Comparison of ENCODE assay signal across 8 mouse cellular contexts in genomic region chr2:160366111-160366979, GRCm38 (mm10). TPM values are rescaled to one million over a fixed set of nuclear protein-coding genes. Genes with fewer than 3 reads are reported as not detected.
DNase-seq lines count a peak whose midpoint lies in the region; ATAC-seq and TF ChIP-seq lines count a peak whose summit lies in the region.

No protein-coding gene starts in this region.

- H3K4me2 ChIP-seq in CH12.LX (ENCODE audit: insufficient read depth, low read depth, poor library complexity, severe bottlenecking), result peak overlapping the region; percentile 90
- peak overlapping the region; percentile 97 for H3K4me2 ChIP-seq in forebrain, embryonic 11.5 days (ENCODE audit: low read depth, low read length, severe bottlenecking)
- peak overlapping the region; percentile 97 for H3K4me2 ChIP-seq in limb, embryonic 11.5 days (ENCODE audit: low read depth, severe bottlenecking)
- H3K4me2 ChIP-seq in neural tube, embryonic 14.5 days (ENCODE audit: low read depth, low read length), result peak overlapping the region; percentile 95

- peaks cover 62% of the 10 kb centered on the region for H3K27me3 ChIP-seq in CH12.LX (replicated peaks)
- peaks cover 73% of the 10 kb centered on the region for H3K27me3 ChIP-seq in forebrain, embryonic 11.5 days (ENCODE audit: control insufficient read depth, insufficient read depth, low read length)
- H3K27me3 ChIP-seq in limb, embryonic 11.5 days (ENCODE audit: control insufficient read depth, insufficient read depth, low read length), result peaks cover 70% of the 10 kb centered on the region
- H3K27me3 ChIP-seq in neural tube, embryonic 14.5 days (ENCODE audit: control insufficient read depth, insufficient read depth, low read length), result peaks cover 64% of the 10 kb centered on the region

- dilution Hi-C loops in CH12.LX (cut with MboI; ENCODE audit: extremely low pct_ligation_motif_present, extremely low pct_unique_long_range_greater_than_20kb, low sequenced_read_pairs), result no loop called here

- no peak for TF ChIP-seq EP300 in CH12.LX (IDR thresholded peaks at IDR 0.05; ENCODE audit: low read length)

- H3K27ac ChIP-seq in CH12.LX (ENCODE audit: insufficient read depth, low read depth), result no peak overlapping the region
- H3K27ac ChIP-seq in forebrain, embryonic 11.5 days (ENCODE audit: low read depth, low read length), result peak overlapping the region; percentile 55
- H3K27ac ChIP-seq in limb, embryonic 11.5 days (replicated peaks; ENCODE audit: low read depth, low read length), result 0 out of 2 replicates have a peak overlapping the region, but pooled peaks have one; percentile 14
- H3K27ac ChIP-seq in neural tube, embryonic 14.5 days (ENCODE audit: low read depth, low read length), result peak overlapping the region; percentile 18

- peaks cover 10% of the 10 kb centered on the region for H3K9me3 ChIP-seq in CH12.LX (replicated peaks; ENCODE audit: low read length)
- no peaks in the 10 kb centered on the region for H3K9me3 ChIP-seq in forebrain, embryonic 11.5 days (ENCODE audit: control insufficient read depth, low read length)
- no peaks in the 10 kb centered on the region for H3K9me3 ChIP-seq in limb, embryonic 11.5 days (ENCODE audit: control insufficient read depth, low read length)
- H3K9me3 ChIP-seq in neural tube, embryonic 14.5 days (ENCODE audit: control insufficient read depth, low read length), result no peaks in the 10 kb centered on the region

- TF ChIP-seq RAD21 in CH12.LX (IDR thresholded peaks at IDR 0.05; ENCODE audit: low read depth, low read length), result no peak

- peak; percentile 63 for DNase-seq in embryo, embryonic 10.5 days (ENCODE audit: low spot score)
- DNase-seq in embryo, embryonic 9.5 days (ENCODE audit: extremely low spot score), result no peak
- DNase-seq in CH12.LX (ENCODE audit: extremely low read depth), result no peak
- peak; percentile 80 for DNase-seq in forebrain, embryonic 11.5 days (ENCODE audit: low spot score)
- peak; percentile 71 for DNase-seq in limb, embryonic 11.5 days (ENCODE audit: low spot score)
- no peak for DNase-seq in right cerebral cortex, postnatal 10 days (ENCODE audit: low spot score in 2 of 2)
- no peak for DNase-seq in B cell, adult 2 months

- ATAC-seq in forebrain, embryonic 11.5 days (replicated peaks; ENCODE audit: low FRiP score), result no peak; the same call in none of the 2 replicates
- peak; percentile 15 for ATAC-seq in limb, embryonic 11.5 days (ENCODE audit: insufficient number of reproducible peaks, low FRiP score, low TSS enrichment, low read depth)
- ATAC-seq in neural tube, embryonic 14.5 days (ENCODE audit: low read depth), result peak; percentile 12

- 1% methylated on average over 91 of the region's 95 CpGs for WGBS in forebrain, embryonic 11.5 days
- 1% methylated on average over 94 of the region's 95 CpGs for WGBS in limb, embryonic 11.5 days
- under 1% methylated on average over 87 of the region's 95 CpGs for WGBS in neural tube, embryonic 14.5 days

- in situ Hi-C loops in CH12.LX (cut with MboI; ENCODE audit: low pct_ligation_motif_present, low pct_unique_long_range_greater_than_20kb, low sequenced_read_pairs), result loop anchor here (25.0 kb wide), 1 partner anchor 304 kb away; no protein-coding TSS in a partner anchor

- H3K4me1 ChIP-seq in CH12.LX (ENCODE audit: control insufficient read depth in 1 of 2, insufficient read depth in 2 of 2), result peaks cover 0 to 3% of the 10 kb centered on the region in 2 experiments; a peak in 1 of 4 replicates
- H3K4me1 ChIP-seq in forebrain, embryonic 11.5 days (replicated peaks; ENCODE audit: control insufficient read depth, insufficient read depth, low read length), result peaks cover 14% of the 10 kb centered on the region
- H3K4me1 ChIP-seq in limb, embryonic 11.5 days (ENCODE audit: control insufficient read depth, insufficient read depth, low read length), result peaks cover 14% of the 10 kb centered on the region
- peaks cover 15% of the 10 kb centered on the region; the same call in 1 of the 2 replicates for H3K4me1 ChIP-seq in neural tube, embryonic 14.5 days (ENCODE audit: control insufficient read depth, insufficient read depth, low read length)

- H3K36me3 ChIP-seq in CH12.LX (replicated peaks in 1 of 2; ENCODE audit: control insufficient read depth in 1 of 2, insufficient read depth in 1 of 2, low read length in 1 of 2), result no peaks in the 10 kb centered on the region
- H3K36me3 ChIP-seq in forebrain, embryonic 11.5 days (ENCODE audit: control insufficient read depth, insufficient read depth, low read length), result no peaks in the 10 kb centered on the region
- H3K36me3 ChIP-seq in limb, embryonic 11.5 days (ENCODE audit: control insufficient read depth, insufficient read depth, low read length), result no peaks in the 10 kb centered on the region
- H3K36me3 ChIP-seq in neural tube, embryonic 14.5 days (ENCODE audit: control insufficient read depth, insufficient read depth, low read length), result no peaks in the 10 kb centered on the region

- H3K79me2 ChIP-seq in CH12.LX (replicated peaks; ENCODE audit: control insufficient read depth, extremely low read depth, insufficient read depth, poor library complexity, severe bottlenecking), result no peaks in the 10 kb centered on the region

- no peak overlapping the region for H3K9ac ChIP-seq in CH12.LX (ENCODE audit: insufficient read depth, low read depth)
- peak overlapping the region; percentile 77 for H3K9ac ChIP-seq in forebrain, embryonic 11.5 days (ENCODE audit: low read length)
- H3K9ac ChIP-seq in limb, embryonic 11.5 days (ENCODE audit: low read length), result peak overlapping the region; percentile 72
- H3K9ac ChIP-seq in neural tube, embryonic 14.5 days (replicated peaks; ENCODE audit: low read depth, low read length), result peak overlapping the region; percentile 58

- TF ChIP-seq CTCF in CH12.LX (conservative IDR thresholded peaks at IDR 0.05 in 1 of 2, IDR thresholded peaks at IDR 0.05 in 1 of 2; ENCODE audit: low read depth in 2 of 2, low read length in 2 of 2), result no peak

- no peak for TF ChIP-seq POLR2A in CH12.LX (IDR thresholded peaks at IDR 0.05; ENCODE audit: low read depth, low read length)

- H3K4me3 ChIP-seq in CH12.LX (replicated peaks in 1 of 3; ENCODE audit: low read depth in 2 of 3, low read length in 2 of 3, poor library complexity in 1 of 3), result peak overlapping the region in 1 of 3 experiments; percentile 51
- H3K4me3 ChIP-seq in forebrain, embryonic 11.5 days (ENCODE audit: low read depth, low read length), result peak overlapping the region; percentile 54
- H3K4me3 ChIP-seq in limb, embryonic 11.5 days (ENCODE audit: low read depth, low read length), result peak overlapping the region; percentile 43
- H3K4me3 ChIP-seq in neural tube, embryonic 14.5 days (ENCODE audit: low read depth, low read length), result peak overlapping the region; percentile 41

TF ChIP-seq in CH12.LX, 34 proteins besides CTCF, POLR2A, EP300 and RAD21:
- no peak for TF ChIP-seq ELF1 (IDR thresholded peaks at IDR 0.05; ENCODE audit: low read depth, low read length)
- TF ChIP-seq MEF2A (IDR thresholded peaks at IDR 0.05; ENCODE audit: borderline replicate concordance, low read depth, low read length), result no peak
- no peak for TF ChIP-seq MAX (IDR thresholded peaks at IDR 0.05; ENCODE audit: low read length)
- no peak for TF ChIP-seq ETS1 (conservative IDR thresholded peaks at IDR 0.05; ENCODE audit: low read depth, low read length)
- no peak for TF ChIP-seq ZC3H11A (IDR thresholded peaks at IDR 0.05; ENCODE audit: low read depth, low read length)
- TF ChIP-seq POLR2AphosphoS2 (IDR thresholded peaks at IDR 0.05; ENCODE audit: low read depth, low read length), result no peak
- TF ChIP-seq USF1 (IDR thresholded peaks at IDR 0.05; ENCODE audit: low read depth, low read length), result no peak
- TF ChIP-seq NELFE (IDR thresholded peaks at IDR 0.05; ENCODE audit: low read depth, low read length), result no peak
- no peak for TF ChIP-seq ZNF384 (IDR thresholded peaks at IDR 0.05; ENCODE audit: low read depth, low read length)
- no peak for TF ChIP-seq ZKSCAN1 (IDR thresholded peaks at IDR 0.05; ENCODE audit: borderline replicate concordance, low read depth, low read length)
- no peak for TF ChIP-seq MXI1 (IDR thresholded peaks at IDR 0.05; ENCODE audit: low read depth, low read length)
- TF ChIP-seq SMC3 (IDR thresholded peaks at IDR 0.05; ENCODE audit: low read depth, low read length), result no peak
- no peak for TF ChIP-seq JUN (IDR thresholded peaks at IDR 0.05; ENCODE audit: insufficient read depth, low read depth, low read length)
- no peak for TF ChIP-seq IRF4 (IDR thresholded peaks at IDR 0.05; ENCODE audit: low read depth, low read length)

RNA-seq across cellular contexts. Expression of gene Mafb, which starts 0.5 kb away (rescaled TPM):
- 0.04 TPM in 1 of 2 replicates, not detected in the other for total RNA-seq in CH12.LX (2012; rRNA removed)
- total RNA-seq in CH12.LX (2014; rRNA removed), result 0.08 and 0.17 TPM in 2 replicates
- 0.33 and 0.47 TPM in 2 replicates for polyA plus RNA-seq in CH12.LX (2012; ENCODE audit: insufficient read length, low read depth)
- 5.3 and 5.4 TPM in 2 replicates for polyA plus RNA-seq in forebrain, embryonic 11.5 days (2014; fragmentation: Nextera tagmentation; extraction: Ambion mirVana)
- 5.4 and 6.5 TPM in 2 replicates for polyA plus RNA-seq in limb, embryonic 11.5 days (2014; fragmentation: Nextera tagmentation; extraction: Ambion mirVana)
- 16.7 and 20.5 TPM in 2 replicates for polyA plus RNA-seq in neural tube, embryonic 14.5 days (2014; fragmentation: Nextera tagmentation; extraction: Ambion mirVana)

RNA-seq across cellular contexts. Expression of gene Gm826, which starts 32.4 kb away (rescaled TPM):
- not detected in 2 replicates for total RNA-seq in CH12.LX (2012; rRNA removed)
- 0.32 TPM in 1 of 2 replicates, not detected in the other for total RNA-seq in CH12.LX (2014; rRNA removed)
- polyA plus RNA-seq in CH12.LX (2012; ENCODE audit: insufficient read length, low read depth), result not detected in 2 replicates
- polyA plus RNA-seq in forebrain, embryonic 11.5 days (2014; fragmentation: Nextera tagmentation; extraction: Ambion mirVana), result not detected in 2 replicates
- 0.21 TPM in 1 of 2 replicates, not detected in the other for polyA plus RNA-seq in limb, embryonic 11.5 days (2014; fragmentation: Nextera tagmentation; extraction: Ambion mirVana)
- not detected in 2 replicates for polyA plus RNA-seq in neural tube, embryonic 14.5 days (2014; fragmentation: Nextera tagmentation; extraction: Ambion mirVana)

Comparison
In these comparisons a context has a peak if more than half of its experiments do, and no peak if none do; other contexts are left out.
1. DNase-seq: peak in embryo, embryonic 10.5 days (single experiment), forebrain, embryonic 11.5 days (single experiment) and limb, embryonic 11.5 days (single experiment); none in embryo, embryonic 9.5 days (single experiment), CH12.LX (single experiment), right cerebral cortex, postnatal 10 days (0 of 2) and B cell, adult 2 months (0 of 2).
2. Peak in every context shown above with its lines, with median percentiles within 50 percentile points of each other: H3K4me2 ChIP-seq.